Mouse (Mus musculus) hindbrain, embryonic 16.5 days (tissue): Measurements from ENCODE around the gene Hsd3b1. TPM values are rescaled to one million over a fixed set of nuclear protein-coding genes. Genes with fewer than 3 reads are reported as not detected.

Experiments used
- ATAC-seq: fragments of 200-750 bp; cut with Nextera tagmentation; 2 replicates; pipeline ENCODE4 v1.8.0; 2017; ENCODE audit warnings: moderate TSS enrichment, moderate library complexity
- H3K27ac ChIP-seq: fragments of 300-500 bp; sonication (generic); 2 replicates; pipeline ENCODE4 v1.5.1; 2014; ENCODE audit warnings: low read depth, mild to moderate bottlenecking, control low read depth, low read length, moderate library complexity
- H3K27me3 ChIP-seq: fragments of 300-500 bp; sonication (generic); replicated peaks from 2 replicates; pipeline ENCODE4 v1.6.1; 2014; ENCODE audit warnings: low read length; ENCODE audit not compliant: control insufficient read depth, insufficient read depth
- H3K36me3 ChIP-seq: fragments of 300-500 bp; sonication (generic); 2 replicates; pipeline ENCODE4 v1.6.1; 2014; ENCODE audit warnings: mild to moderate bottlenecking, low read length, moderate library complexity, mixed read lengths; ENCODE audit not compliant: control insufficient read depth, insufficient read depth
- H3K4me1 ChIP-seq: fragments of 300-500 bp; sonication (generic); 2 replicates; pipeline ENCODE4 v1.6.1; 2014; ENCODE audit warnings: low read depth, low read length; ENCODE audit not compliant: control insufficient read depth, insufficient read depth
- H3K4me2 ChIP-seq: fragments of 300-500 bp; sonication (generic); 2 replicates; pipeline ENCODE4 v1.6.1; 2014; ENCODE audit warnings: mild to moderate bottlenecking, low read length, control low read depth, moderate library complexity
- H3K4me3 ChIP-seq: fragments of 300-500 bp; sonication (generic); 2 replicates; pipeline ENCODE4 v1.5.1; 2014; ENCODE audit warnings: mild to moderate bottlenecking, low read length, control low read depth, moderate library complexity
- H3K9ac ChIP-seq: fragments of 300-500 bp; sonication (generic); 2 replicates; pipeline ENCODE4 v1.6.1; 2014; ENCODE audit warnings: low read depth, mild to moderate bottlenecking, control low read depth, low read length, moderate library complexity
- H3K9me3 ChIP-seq: fragments of 300-500 bp; sonication (generic); 2 replicates; pipeline ENCODE4 v1.6.1; 2014; ENCODE audit warnings: mild to moderate bottlenecking, low read length, moderate library complexity; ENCODE audit not compliant: control insufficient read depth
- WGBS: fragments of 180-500 bp; shearing (Covaris S2); extraction: QIAGEN DNeasy Blood & Tissue Kit; methylation state at CpG from one replicate; pipeline ENCODE4 v1.1.7; 2014; 5-methylcytosine and 5-hydroxymethylcytosine counted together
- polyA plus RNA-seq: library from polyadenylated mRNA; unstranded; fragments of >200 nt; fragmentation: Nextera tagmentation; extraction: Ambion mirVana; gene quantifications from 2 replicates; pipeline ENCODE4 v1.2.1, GENCODE M21; 2015

The Hsd3b1 gene
- polyA plus RNA-seq, 1 experiment from 2014 or later, result not detected

DNA sequence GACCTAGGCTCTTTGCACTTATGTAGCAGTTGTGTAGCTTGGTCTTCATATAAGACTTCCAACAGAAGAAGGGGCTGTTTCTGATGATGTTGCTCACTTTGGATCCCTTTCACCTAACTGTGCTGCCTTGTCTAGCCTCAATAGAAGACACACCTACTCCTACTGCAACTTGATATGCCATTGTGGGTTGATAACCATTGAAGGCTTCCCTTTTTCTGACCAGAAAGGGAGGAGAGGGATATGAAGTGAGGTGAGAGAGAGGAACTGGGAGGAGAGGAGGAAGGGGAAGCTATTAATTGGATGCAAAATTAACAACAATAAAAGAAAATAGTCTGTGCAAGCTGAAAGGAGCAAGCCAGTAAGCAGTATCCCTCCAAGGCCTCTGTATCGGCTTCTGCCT is 3.2 kb upstream of the Hsd3b1 start:
- no peaks in the 10 kb centered on the region for H3K27me3 ChIP-seq
- no peak for ATAC-seq
- 91% methylated on average over 1 of the region's 1 CpGs for WGBS
- no peaks in the 10 kb centered on the region for H3K36me3 ChIP-seq
- H3K4me3 ChIP-seq, result no peak overlapping the region
- no peak overlapping the region for H3K4me2 ChIP-seq
- no peaks in the 10 kb centered on the region for H3K9me3 ChIP-seq
- no peak overlapping the region for H3K27ac ChIP-seq
- no peak overlapping the region for H3K9ac ChIP-seq
- no peaks in the 10 kb centered on the region for H3K4me1 ChIP-seq

- ATAC-seq, result no peak
- WGBS, result 85% methylated on average over 2 of the region's 2 CpGs
- H3K9me3 ChIP-seq, result no peaks in the 10 kb centered on the region
Measured at GRCm38 (mm10) chr3:98858051-98858450, 1.5 kb downstream of the Hsd3b1 start.

DNA sequence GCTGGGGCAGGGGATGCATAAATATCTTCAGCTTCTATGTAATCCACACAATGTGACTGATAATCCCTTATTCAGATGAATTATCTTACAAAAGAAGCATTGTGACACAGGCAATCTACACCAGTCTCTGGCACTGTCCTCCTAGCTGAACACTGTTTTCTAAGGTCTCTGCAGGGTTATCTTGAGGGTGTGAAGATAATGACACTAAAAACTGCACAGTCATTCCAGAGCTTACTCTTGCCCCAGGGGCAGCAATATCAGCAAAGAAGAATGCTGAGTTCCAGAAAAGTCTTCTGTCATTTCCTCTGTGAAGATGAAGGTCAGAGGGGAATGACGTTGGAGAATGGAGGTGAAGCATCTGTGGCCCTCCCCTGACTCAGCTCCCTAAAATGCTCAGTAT is 2.7 kb downstream of the Hsd3b1 start:
- Histone ChIP-seq H3K27me3 (no peaks in the 10 kb centered on the region), H3K4me1 (no peaks in the 10 kb centered on the region), H3K9ac (no peak overlapping the region), H3K4me2 (no peak overlapping the region), H3K4me3 (no peak overlapping the region), H3K27ac (no peak overlapping the region), H3K9me3 (no peaks in the 10 kb centered on the region), H3K36me3 (no peaks in the 10 kb centered on the region)
- 82% methylated on average over 1 of the region's 1 CpGs for WGBS
- no peak for ATAC-seq

More at GRCm38 (mm10) chr3:98858051-98858450, 1.5 kb downstream of the Hsd3b1 start:
- Histone ChIP-seq H3K27ac (no peak overlapping the region), H3K4me2 (no peak overlapping the region), H3K9ac (no peak overlapping the region), H3K36me3 (no peaks in the 10 kb centered on the region), H3K27me3 (no peaks in the 10 kb centered on the region), H3K4me1 (no peaks in the 10 kb centered on the region), H3K4me3 (no peak overlapping the region)

- Histone ChIP-seq H3K4me3 (no peak overlapping the region), H3K36me3 (no peaks in the 10 kb centered on the region), H3K9ac (no peak overlapping the region), H3K27me3 (no peaks in the 10 kb centered on the region), H3K27ac (no peak overlapping the region), H3K4me1 (no peaks in the 10 kb centered on the region), H3K4me2 (no peak overlapping the region), H3K9me3 (no peaks in the 10 kb centered on the region)
- 89% methylated on average over 3 of the region's 3 CpGs for WGBS
- ATAC-seq, result no peak
Measured at GRCm38 (mm10) chr3:98855160-98855559, 4.4 kb downstream of the Hsd3b1 start.

DNA sequence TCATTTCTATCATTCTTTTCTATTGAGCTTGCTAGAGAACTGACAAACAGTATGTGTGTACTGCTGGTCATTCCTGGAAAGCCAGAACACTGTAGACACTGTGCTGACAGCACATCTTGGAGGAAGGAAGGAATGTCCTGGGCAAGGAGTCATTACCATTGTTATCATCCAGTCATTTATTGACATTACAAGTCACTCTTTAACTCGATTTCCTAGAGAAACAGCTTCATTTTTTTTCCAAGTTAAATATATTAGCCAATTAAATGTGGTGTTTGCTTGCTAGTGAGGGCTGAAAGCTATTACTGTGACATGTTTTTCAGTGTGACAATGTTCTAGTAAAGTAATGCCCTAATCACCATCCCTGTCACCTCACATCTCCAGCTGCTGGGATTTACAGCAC is 5.9 kb downstream of the Hsd3b1 start:
- Histone ChIP-seq H3K9ac (no peak overlapping the region), H3K4me3 (no peak overlapping the region), H3K27ac (no peak overlapping the region), H3K9me3 (no peaks in the 10 kb centered on the region), H3K27me3 (no peaks in the 10 kb centered on the region), H3K4me1 (no peaks in the 10 kb centered on the region), H3K36me3 (no peaks in the 10 kb centered on the region), H3K4me2 (no peak overlapping the region)
- no peak for ATAC-seq
- 32% methylated on average over 1 of the region's 1 CpGs for WGBS

DNA sequence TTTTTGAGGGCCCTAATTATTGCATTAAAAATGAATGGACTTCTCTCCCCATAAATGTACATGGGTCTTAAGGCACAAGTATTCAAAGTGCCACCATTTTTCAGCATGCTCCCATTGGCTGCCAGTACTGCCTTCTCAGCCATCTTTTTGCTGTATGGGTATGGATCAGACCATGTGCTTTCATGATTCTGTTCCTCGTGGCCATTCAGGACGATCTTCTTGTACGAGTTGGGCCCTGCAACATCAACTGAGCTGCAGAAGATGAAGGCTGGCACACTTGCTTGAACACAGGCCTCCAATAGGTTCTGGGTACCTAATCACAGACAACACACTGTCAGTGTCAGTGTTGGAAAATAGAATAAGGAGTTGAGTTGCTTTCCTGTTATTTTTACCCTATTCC is 6.5 kb downstream of the Hsd3b1 start:
- no peaks in the 10 kb centered on the region for H3K4me1 ChIP-seq
- H3K9ac ChIP-seq, result no peak overlapping the region
- no peaks in the 10 kb centered on the region for H3K9me3 ChIP-seq
- no peaks in the 10 kb centered on the region for H3K27me3 ChIP-seq
- H3K4me3 ChIP-seq, result no peak overlapping the region
- 92% methylated on average over 3 of the region's 3 CpGs for WGBS
- H3K4me2 ChIP-seq, result no peak overlapping the region
- H3K36me3 ChIP-seq, result no peaks in the 10 kb centered on the region
- ATAC-seq, result no peak
- H3K27ac ChIP-seq, result no peak overlapping the region

GRCm38 (mm10) chr3:98852631-98853030 is 7.0 kb downstream of the Hsd3b1 start:
- Histone ChIP-seq H3K4me3 (no peak overlapping the region), H3K4me1 (no peaks in the 10 kb centered on the region), H3K9ac (no peak overlapping the region), H3K36me3 (no peaks in the 10 kb centered on the region), H3K27me3 (no peaks in the 10 kb centered on the region), H3K4me2 (no peak overlapping the region), H3K27ac (no peak overlapping the region), H3K9me3 (no peaks in the 10 kb centered on the region)
- 88% methylated on average over 6 of the region's 6 CpGs for WGBS
- ATAC-seq, result no peak

DNA sequence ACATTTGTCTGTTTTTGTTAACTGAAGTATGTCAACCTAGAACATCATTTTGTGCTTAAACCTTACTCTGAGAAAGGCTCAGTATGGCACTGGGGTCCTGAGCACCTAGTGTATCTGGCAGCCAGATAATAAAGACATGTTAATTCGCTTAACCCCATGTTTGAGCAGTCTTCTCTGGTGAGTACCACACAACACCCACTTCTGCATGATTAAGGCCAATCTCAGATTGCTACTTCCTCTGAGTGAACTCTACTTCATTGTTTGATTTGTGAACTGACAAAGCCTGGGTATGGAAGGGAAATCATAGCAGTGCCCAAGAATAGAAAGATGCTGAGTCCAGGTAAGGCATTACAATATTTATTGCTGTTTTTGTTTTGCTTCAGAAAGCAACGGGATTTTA is 7.7 kb downstream of the Hsd3b1 start:
- Histone ChIP-seq H3K36me3 (no peaks in the 10 kb centered on the region), H3K9ac (no peak overlapping the region), H3K27me3 (no peaks in the 10 kb centered on the region), H3K4me3 (no peak overlapping the region), H3K4me2 (no peak overlapping the region), H3K27ac (no peak overlapping the region), H3K4me1 (no peaks in the 10 kb centered on the region), H3K9me3 (no peaks in the 10 kb centered on the region)
- ATAC-seq, result no peak
- WGBS, result 70% methylated on average over 2 of the region's 2 CpGs

DNA sequence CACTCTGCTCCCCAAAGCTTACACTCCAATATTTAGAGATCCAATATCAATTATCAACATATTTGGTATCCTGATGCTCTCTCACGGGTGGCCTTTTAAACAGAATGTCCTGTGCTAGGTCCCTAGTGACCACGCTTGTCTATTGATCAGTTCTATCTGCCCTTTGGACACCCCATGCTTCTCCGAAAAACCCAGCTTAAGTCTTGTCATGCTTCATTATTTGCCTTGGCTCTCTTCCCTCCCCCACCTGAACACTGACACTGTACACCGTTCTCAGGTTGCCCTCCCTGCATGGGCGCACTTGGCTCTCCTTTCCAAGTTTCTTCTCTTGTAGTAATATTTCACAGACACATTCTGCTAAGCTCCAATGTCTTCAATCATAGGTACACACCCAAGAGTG is 9.3 kb downstream of the Hsd3b1 start:
- H3K27me3 ChIP-seq, result no peaks in the 10 kb centered on the region
- H3K4me3 ChIP-seq, result no peak overlapping the region
- ATAC-seq, result no peak
- no peaks in the 10 kb centered on the region for H3K9me3 ChIP-seq
- H3K36me3 ChIP-seq, result no peaks in the 10 kb centered on the region
- no peak overlapping the region for H3K9ac ChIP-seq
- no peak overlapping the region for H3K4me2 ChIP-seq
- no peak overlapping the region for H3K27ac ChIP-seq
- 87% methylated on average over 5 of the region's 5 CpGs for WGBS
- H3K4me1 ChIP-seq, result no peaks in the 10 kb centered on the region

GRCm38 (mm10) chr3:98848898-98849297 is 10.7 kb downstream of the Hsd3b1 start:
- ATAC-seq, result no peak
- no peak overlapping the region for H3K27ac ChIP-seq
- WGBS, result 91% methylated on average over 1 of the region's 1 CpGs

More at GRCm38 (mm10) chr3:98848898-98849297, 10.7 kb downstream of the Hsd3b1 start:
- Histone ChIP-seq H3K27me3 (no peaks in the 10 kb centered on the region), H3K9ac (no peak overlapping the region), H3K4me3 (no peak overlapping the region), H3K4me1 (no peaks in the 10 kb centered on the region), H3K9me3 (no peaks in the 10 kb centered on the region), H3K36me3 (no peaks in the 10 kb centered on the region), H3K4me2 (no peak overlapping the region)
